Mouse (Mus musculus) gastrocnemius, adult 18-20 months (tissue): ENCODE results near the gene Ppp1r27. TPM values are rescaled to one million over a fixed set of nuclear protein-coding genes. Genes with fewer than 3 reads are reported as not detected.

Source experiments
- DNase-seq: peaks from one replicate; pipeline ENCODE4 v3.0.0; 2021; ENCODE audit warnings: low spot score
- total RNA-seq, 2 experiments: library from RNA; stranded (reverse); gene quantifications; 2 replicates each; pipeline ENCODE4 v1.2.3; 2021

Ppp1r27 gene
- total RNA-seq, 2 experiments from 2014 or later = 140 to 577 TPM

DNA sequence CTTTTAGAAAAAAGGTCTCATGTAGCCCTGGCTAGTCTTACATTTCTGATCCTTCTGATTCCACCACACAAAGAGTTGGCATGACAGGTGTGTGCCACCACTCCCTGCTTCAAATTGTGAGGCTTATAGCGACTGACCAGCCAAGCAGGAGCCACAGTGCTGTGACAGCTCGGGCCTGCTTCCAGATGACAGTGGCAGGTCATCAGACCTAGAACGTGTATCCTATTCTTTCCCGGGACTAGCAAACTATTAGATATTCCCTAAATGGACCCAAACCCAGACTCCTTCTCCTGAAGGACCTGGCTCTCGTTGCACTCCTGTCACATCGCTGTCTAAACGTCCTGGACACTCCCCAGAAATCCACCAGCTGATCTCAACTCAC is 2.2 kb downstream of the Ppp1r27 start:
- DNase-seq = peak; percentile 20

DNA sequence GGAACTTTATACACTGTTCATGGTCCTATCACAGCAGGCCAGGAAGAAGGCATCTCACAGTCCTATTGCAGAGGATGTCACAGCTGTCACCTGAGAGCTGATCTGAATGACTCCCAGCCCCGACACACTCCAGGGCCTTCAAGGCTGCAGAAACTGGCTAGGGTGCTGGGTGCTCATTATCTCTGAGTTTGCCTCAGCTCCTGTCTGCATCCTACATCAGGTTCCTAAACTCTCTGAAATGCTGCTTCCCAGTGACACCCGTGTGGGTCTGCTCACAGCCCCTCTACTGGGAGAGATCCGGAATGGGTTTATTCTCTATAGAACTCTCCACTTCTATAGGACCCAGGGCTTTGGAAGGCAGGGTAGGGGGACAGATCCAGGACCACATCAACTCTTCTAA is 2.7 kb downstream of the Ppp1r27 start:
- DNase-seq = no peak

DNA sequence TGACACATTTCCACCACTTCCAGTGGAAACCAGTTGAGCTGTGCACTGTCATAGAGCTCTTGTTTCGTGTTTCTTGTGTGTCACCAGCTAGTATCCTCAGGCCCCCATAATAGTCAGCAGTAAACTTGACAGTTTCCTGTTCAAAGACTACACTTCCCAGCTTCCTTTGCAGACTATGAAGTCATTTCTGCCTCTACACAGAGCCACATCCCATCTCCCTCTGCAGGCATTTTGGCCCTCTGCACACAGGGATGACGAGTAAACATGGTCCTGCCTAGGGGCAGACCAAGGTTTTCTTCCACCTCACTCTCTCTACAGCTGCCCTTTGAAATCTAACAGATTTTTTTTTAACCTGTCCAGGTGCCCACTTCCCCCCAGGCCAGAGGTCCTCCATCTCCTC is 3.5 kb downstream of the Ppp1r27 start:
- peak; percentile 25 for DNase-seq

DNA sequence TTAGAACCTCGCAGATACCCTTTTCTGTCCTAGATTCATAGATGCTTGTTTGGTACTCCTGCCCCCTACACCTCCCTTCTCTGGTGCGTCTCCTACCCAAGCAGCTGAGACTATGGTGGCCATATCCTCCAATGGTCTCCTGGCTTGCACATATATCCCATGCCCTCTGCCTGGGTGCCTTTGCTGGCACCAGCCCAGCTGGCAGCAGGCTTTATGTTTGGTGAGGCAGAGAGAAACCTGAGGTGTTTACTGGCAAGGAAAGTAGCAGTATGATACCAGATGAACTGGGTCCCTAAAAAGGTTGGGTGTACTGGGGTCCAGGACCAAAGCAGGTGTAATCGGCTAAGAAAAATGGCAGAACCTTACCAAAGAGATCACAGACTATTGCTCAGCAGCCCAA is 5.0 kb downstream of the Ppp1r27 start:
- peak; percentile 48 for DNase-seq

DNA sequence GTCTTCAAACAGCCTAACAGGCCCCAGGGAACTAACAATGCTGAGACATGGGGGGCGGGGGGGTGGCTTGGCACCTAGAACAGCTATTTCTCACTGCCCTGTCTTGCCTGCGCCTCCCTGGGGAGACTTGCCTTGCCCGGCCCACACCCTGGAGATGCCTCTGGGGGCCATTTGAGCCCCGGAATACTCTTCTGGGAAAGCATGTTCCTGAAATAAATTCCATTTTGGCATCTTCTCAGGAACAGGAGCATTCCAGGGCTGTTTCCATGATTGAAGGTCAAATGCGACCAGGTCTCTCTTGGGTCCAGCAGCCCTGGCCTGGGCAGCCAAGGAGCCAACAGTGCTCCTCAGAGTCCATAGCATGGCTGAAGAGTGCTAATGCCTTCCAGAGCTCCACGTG is 8.6 kb downstream of the Ppp1r27 start:
- DNase-seq = peak; percentile 28

DNA sequence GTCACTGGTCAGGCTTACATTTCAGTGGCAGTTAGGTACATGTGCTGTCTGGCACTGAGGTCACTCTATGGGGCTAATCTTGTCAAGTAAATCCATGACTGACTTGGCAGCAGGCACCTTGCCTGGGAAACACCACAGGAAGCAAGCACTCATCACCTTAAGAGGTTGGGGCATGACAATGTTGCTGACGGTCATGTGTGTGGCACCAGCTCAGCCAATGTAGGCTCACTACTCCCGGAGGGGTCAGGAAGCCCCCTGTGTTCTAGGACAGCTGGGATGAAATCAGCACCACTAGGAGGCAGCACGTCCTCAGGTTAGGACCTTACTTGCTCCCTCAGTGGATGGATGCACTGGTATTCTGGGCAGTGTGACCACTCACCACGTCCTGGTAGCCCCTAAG is 9.0 kb downstream of the Ppp1r27 start:
- DNase-seq = peak; percentile 55

DNA sequence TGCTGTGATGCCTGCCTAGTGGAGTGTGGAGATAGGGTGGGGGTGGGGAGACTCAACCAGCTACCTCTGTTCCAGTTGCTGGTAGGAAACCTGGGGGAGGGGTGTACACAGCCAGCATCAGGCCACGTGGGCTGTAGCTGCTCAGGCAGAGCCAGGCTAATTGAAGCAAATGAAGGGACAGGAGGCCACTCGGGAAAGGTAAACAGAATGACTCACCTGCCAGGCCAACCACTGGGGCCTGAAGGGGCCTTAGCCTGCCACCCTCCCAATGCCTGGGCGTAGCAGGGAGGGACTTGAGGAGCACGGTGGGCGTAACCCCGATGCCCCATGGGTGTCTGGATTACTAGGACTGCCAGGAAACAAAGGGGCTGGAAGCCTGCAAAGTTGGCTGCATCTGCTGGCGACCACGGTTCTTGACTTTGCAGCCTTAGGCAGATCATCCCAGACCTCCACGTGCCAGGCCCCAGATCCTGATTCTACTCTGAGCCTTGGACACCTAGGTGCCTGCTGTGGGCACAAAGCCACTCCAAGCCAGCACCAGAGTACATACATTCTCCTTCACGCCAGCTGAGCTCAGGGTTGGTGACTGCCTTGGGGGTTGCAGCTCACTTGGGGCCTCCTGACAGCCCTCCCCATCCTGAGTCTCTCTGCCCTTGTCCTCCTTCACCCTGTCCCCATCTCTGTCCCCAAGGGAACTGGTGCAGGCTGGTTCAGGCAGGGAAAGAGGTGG is 11.5 kb downstream of the Ppp1r27 start:
- no peak for DNase-seq

DNA sequence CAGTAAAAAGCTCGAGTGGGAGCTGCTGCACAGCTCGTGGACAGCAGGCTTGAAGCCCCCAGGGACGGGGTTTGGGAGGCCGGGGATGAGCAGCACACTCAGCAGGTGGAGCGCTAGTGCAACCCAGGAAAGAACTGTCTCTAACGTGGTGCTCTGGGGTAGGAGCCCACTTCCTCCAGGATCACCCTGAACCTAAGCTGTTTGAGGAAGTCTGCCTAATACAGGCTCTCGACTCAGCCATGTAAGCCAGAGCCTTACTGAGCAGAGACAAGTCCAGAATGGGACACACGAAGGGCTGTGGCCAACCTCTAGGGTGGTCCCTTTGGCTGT is 12.0 kb downstream of the Ppp1r27 start:
- no peak for DNase-seq

DNA sequence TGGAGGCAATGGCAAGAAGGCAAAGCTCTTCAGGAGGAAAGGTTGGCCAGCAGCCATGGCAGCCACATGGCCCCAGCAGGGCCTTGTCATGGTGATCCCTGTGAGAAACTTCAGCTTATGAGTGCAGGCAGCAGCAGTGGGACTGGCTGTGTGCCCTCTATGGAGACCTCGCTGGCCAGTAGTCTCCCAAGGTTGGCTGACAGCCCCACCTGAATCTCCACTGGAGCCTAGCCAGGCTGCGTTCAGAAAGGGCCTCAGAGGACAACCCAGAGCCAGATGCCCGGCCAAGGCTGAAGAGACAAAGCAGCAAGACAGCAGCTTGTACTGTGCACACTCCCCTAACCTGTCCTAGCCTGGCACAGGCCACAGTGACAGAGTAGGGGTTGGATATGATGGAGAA is 12.4 kb downstream of the Ppp1r27 start:
- DNase-seq = peak; percentile 92

DNA sequence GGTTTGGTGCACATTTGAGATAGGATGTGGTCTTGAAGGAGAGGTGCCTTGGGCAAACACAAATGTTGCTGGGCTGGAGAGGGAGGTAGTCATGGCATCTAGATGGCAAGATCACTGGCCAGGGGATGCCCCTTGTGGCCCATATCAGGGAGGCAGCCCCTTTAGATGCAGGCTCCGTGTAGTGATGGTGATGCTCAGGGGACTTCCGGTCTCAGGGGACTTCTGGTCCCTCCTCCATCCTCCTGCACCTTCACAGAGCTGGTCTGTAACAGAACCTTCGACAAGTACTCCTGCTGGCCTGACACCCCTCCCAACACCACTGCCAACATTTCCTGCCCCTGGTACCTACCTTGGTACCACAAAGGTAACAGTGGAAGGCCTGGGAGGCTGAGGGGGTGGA is 15.1 kb downstream of the Ppp1r27 start:
- DNase-seq = no peak

DNA sequence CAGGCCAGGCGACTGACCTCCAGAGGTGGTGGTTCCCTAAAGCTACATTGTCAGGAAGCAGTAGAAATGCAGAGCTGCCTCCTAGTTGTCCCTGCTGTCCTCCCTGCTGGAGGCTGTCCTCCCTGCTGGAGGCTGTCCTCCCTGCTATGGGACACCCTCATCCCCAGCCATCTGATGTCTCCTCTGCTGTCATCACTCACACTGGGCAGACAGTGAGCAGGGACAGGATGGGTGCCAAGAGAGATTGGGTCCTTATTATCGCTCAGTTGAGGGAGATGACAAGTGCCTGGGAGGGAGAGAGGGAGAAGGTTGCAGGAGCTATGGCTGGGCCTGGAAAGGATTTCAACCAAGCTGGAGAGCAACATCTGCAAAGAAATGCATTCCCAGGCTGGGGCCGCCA is 15.8 kb downstream of the Ppp1r27 start:
- DNase-seq = no peak

DNA sequence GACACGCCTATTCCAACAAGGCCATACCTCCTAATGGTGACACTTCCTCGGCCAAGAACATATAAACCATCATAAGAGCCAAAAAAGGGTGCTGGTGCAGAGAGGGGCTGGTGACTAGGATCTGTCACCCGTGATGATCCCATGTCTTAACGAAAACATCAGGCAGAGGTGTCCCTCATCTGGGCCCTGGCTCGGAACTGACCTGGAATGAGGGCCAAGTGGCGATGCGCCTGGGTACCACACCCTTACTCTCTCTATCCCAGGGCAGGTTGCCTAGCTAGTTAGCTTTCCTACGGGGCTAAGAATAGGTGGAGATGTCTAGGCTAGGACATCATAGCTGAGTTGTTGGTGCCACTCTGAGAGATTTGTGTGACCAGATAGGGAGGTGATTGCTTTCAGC is 16.8 kb downstream of the Ppp1r27 start:
- no peak for DNase-seq

DNA sequence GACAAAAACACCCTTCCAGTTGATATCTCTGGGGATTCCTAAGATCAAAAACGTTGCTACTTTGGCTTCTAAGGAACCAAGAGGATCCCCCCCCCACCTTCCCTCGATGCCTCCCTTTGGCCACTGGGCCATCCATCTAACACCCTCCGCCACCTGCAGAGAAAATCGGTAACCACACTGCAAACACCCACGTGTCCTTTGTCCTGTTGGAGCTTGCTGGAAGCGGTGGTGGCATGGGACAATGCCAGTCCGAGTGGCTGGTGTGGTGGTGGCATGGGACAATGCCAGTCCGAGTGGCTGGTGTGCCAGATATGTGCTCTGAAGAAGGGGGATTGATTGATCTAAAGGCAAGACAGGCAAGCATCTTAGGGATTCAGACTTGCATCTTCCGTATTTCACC is 19.3 kb downstream of the Ppp1r27 start:
- DNase-seq = no peak

DNA sequence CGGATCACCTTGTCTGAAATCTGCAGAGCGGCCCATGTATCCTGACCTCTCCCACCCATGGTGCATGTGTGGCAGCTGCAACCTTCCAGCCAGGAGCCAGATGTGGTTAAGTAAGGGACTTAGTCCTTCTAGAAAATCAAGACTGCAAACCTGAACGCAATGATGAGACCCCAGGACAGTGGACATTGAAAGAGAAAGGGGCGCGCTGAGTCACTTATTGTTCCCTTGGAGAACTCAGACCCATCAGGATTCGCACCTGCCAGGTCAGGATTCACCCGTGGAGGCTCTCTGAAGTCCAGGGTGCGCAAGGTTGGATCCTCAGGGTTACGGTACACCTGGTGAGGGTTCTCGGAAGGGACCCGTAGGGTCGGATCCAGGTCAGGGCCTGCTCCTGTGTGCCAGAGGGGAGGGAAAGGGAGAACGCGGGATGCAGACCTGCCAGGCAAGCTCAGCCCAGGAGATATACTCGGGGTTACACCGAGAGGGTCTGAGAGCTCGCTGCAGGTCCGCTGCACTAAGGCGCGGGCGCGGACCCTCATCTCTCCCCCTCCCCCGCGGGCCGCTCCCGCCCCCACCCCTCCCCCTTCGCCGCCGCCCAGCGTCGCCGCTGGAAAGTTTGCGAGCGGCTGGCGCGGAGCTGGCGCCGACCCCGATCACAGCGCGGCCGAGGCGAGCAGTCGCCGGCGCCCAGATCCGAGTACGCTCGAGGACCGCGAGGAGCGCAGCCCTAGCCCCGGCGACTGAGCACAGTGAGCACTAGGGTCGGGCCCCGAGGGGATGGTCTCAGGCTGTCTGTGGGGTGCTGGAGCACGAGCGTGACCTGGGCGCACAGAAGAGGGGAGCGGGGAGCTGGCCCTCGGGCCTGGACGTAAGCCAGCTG is 20.6 kb downstream of the Ppp1r27 start, which contains the start of gene Gcgr:
TSS of gene Gcgr (plus strand) at position 615 of the 880 bp plus-strand sequence.
- DNase-seq = no peak

DNA sequence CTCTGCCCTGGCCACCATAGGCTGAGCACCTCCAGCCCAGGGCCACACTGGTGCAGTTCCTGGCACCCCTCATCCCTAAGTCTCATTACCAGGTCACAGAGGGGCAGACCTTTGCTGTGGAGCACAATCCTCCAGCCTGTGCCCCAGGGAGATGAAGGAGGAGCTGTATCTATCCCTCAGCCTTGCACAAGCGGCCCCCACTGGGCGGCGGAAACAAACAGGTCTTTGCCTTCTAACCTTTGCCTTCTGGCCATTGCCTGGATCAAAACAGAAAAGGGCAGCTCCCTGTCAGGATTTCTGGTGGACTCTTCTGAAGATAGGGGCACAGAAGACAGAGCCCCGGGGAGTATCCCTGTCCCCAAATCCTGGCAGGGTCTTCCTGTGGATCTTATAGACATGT is 22.0 kb downstream of the Ppp1r27 start:
- no peak for DNase-seq

DNA sequence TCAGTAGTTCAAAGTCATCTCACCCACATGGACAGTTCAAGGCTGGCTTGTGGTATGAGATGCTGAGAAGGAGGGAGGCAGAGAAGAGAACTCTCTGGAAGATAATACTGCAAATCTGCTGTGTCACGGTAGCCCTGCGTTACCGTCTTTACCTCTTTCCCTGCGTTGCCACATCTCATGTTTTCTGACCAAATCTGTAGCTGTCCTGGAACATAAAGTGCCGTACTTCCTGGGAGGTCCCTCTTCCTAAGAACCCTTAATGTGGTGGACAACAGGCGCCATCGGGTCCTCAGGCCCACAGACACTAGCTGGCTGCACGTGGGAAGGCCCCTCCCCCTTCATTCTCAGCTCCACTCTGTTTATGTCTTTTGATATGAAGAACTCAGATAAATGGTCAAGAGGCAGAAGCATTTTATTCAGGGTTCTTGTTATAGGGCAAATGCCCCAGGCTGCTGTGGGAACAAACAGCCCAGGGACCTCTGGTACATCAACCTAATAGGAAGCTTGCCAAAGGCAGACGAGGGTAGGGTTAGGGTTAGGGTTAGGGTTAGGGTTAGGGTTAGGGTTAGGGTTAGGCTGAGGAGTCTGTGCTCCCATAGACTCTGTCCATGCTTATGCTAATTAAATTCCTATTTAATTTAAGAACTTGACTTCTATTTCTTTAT is 23.1 kb downstream of the Ppp1r27 start:
- no peak for DNase-seq

DNA sequence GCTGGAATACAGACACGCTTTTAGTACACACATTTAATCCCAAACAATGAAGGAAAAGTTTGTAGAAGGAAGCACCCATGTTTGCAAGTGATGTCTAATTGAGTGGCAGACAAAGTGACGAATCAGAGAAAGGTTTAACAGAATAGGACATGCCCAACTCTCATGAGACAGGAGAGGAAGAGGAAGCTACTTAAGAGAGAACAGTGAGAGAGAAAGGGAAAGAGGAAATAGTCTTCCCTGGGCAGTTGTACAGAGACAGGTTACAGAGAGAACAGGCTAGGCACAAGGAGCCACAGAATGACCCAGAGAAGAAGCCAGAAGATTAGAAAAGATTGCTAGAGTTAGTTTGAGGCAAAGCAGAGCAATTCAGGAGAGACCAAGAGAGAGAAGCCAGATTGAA is 25.0 kb downstream of the Ppp1r27 start:
- DNase-seq = no peak

DNA sequence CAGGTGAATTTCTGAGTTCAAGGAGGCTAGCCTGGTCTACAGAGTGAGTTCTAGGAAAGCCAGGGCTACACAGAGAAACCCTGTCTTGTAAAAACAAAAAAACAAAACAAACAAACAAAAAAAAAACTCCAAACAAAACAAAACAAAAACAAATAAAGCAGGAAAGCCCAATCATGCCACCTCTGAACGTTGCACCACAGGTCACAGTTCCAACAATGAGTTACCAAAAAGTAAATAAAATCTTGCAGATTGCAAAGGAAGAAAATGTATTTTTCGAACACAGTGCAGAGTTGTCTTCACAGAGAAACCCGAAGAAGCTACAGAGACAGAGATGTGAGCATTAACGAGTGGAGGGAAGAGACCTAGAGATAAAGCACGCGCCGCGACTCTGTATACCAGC is 28.4 kb downstream of the Ppp1r27 start:
- no peak for DNase-seq

DNA sequence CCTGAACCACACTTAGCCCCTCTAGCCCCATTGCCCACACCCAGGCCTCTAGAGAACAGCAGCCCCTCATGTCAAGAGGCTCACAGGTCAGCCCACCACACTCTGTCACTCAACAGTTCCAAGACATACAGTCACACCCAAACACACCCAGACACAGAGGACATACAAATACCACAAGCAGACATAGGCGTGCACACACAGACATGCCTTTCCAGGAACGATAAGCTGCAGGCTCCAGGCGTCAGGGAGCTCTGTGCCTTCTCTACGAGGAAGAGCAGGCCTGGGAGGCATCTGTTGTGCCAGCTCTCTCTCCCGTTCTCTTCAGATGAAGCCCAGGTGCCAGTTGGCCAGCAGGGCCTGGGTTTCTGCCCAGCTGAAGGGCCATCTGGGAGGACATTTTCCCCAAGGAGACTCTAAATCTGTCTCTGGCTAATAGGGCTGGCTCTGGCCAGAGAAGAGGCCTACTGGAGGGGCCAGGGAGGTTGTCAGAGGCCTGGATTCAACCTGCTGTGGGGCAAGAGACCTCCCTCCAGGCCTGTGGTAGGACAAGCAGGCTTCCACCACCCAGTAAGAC is 29.9 kb downstream of the Ppp1r27 start:
- peak; percentile 87 for DNase-seq

DNA sequence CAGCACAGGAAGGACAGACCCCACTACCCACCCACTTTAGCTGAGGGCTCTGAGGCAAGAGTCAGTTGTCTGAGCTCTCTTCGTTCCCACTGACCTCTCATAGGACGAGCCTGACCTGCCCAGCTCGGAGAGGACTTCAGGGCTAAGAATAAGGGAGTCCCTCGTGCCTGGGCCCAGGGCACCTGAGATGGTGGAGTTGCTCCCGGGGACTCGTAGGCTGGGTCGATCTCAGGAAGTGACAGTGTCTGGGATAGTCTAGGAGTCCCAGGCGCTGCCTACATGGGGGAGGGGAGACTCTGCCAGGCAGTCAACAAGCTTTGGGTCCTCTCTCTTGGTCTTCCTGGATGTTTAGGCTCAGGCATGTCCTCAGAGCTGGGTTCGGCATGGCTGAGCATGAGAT is 30.4 kb downstream of the Ppp1r27 start:
- no peak for DNase-seq

DNA sequence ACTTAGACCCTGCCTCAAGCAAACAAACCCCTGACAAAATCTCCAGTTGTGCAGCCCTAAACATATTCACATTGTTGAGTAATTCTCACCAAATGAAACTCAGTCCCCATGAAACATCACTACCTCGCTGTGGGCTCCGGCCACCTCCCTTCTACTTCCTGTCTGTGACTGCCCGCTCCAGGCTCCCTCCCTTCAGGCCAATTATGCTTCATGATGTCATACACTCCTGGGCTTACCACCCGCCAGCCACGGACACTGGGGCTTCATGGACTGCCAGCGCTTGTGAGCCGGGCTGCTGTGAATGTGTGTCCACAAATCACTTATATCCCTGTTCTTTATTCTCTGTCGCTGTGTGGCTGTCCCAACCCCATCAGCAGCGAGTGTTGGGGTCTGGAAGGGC is 31.2 kb downstream of the Ppp1r27 start:
- DNase-seq = peak; percentile 81

DNA sequence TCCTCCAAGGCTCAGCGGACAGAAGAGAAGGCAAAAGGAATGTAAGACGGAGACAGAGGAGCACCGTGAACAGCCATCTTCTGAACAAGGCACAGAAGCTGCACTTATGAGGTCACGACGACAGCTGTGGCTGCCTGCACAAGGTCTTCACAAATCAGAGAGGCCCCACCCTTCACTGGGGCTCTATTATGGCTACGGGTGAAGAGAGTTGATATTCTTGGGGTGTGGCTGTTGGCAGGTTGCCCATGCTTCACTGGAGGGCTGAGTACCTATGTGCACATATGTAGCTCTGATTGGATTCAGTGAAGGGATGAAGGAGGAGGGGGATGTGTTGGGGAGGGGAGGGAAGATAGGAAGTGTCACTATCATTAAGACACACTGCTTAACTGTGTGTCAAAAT is 32.4 kb downstream of the Ppp1r27 start:
- DNase-seq = no peak
